Mouse (Mus musculus): ENCODE results near the gene Trio. TPM values are rescaled to one million over a fixed set of nuclear protein-coding genes. Genes with fewer than 3 reads are reported as not detected.

The Trio gene
- total and polyA plus RNA-seq, 2 experiments from 2014 or later = 21.9 to 214 TPM

DNA sequence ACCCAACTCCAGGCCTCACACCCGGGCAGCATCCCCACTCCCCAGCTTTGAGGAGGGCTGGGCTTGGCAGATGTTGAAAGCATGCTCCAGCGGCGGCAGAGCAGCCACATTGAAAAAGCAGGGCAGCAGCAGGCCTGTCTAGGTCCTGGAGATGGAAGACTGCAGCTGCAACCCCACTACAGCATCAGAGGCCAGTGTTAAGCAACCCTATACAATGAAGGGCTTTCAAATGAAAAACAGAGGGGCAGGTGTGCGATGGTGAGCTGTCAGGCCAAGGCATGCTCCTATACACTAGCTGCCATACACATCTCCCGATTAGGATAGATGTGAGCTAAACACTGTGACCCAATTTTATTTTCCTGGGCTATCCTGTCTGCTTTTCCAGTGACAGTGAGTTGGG is 265.8 kb downstream of the Trio start:
- WGBS = 49% methylated on average over 5 of the region's 5 CpGs
- TF ChIP-seq CTCF (IDR thresholded peaks at IDR 0.05; ENCODE audit: low read depth) = no peak
- ATAC-seq = peak; percentile 36

DNA sequence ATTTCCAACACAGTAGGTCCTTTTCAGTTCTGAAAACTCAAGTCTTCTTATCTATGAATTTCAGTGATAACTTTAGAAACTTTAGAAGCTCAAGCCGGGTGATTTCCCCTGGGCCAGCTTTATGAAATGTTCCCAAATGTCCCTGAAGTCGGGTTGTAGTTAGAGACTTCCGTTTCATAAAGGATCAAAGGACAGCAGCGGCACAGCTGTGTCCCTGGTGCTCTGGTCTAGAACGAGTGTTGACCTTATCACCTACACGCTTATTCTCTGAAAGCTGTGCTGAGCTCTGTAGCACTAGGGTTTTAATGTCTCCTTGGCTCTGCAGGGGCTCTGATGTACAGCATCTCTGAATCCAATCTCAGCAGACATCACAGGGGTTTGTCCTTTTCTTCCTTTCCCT is 267.0 kb downstream of the Trio start:
- H3K27me3 ChIP-seq (ENCODE audit: insufficient read depth, low read length) = no peaks in the 10 kb centered on the region
- peaks cover 3% of the 10 kb centered on the region; the same call in 1 of the 2 replicates for H3K4me1 ChIP-seq (ENCODE audit: insufficient read depth)
- no peaks in the 10 kb centered on the region for H3K9me3 ChIP-seq (ENCODE audit: low read length)
- H3K9ac ChIP-seq = no peak overlapping the region
- no peak overlapping the region for H3K4me3 ChIP-seq (ENCODE audit: low read depth, low read length)
- no peak overlapping the region for H3K27ac ChIP-seq (ENCODE audit: low read depth, low read length)
- no peak for ATAC-seq
- TF ChIP-seq CTCF (IDR thresholded peaks at IDR 0.05; ENCODE audit: low read depth) = no peak
- 78% methylated on average over 6 of the region's 6 CpGs for WGBS
- DNase-seq = no peak
- no peak overlapping the region for H3K4me2 ChIP-seq (ENCODE audit: low read depth)
- peaks cover 61% of the 10 kb centered on the region for H3K36me3 ChIP-seq (ENCODE audit: insufficient read depth)

More for the DNA sequence above, 265.8 kb downstream of the Trio start:
- Histone ChIP-seq H3K27me3 (ENCODE audit: insufficient read depth, low read length) (no peaks in the 10 kb centered on the region), H3K27ac (ENCODE audit: low read depth, low read length) (no peak overlapping the region), H3K9ac (no peak overlapping the region), H3K4me2 (ENCODE audit: low read depth) (no peak overlapping the region), H3K9me3 (ENCODE audit: low read length) (no peaks in the 10 kb centered on the region), H3K4me1 (ENCODE audit: insufficient read depth) (peaks cover 3% of the 10 kb centered on the region; the same call in 1 of the 2 replicates), H3K4me3 (ENCODE audit: low read depth, low read length) (no peak overlapping the region), H3K36me3 (ENCODE audit: insufficient read depth) (peaks cover 58% of the 10 kb centered on the region)
- no peak for DNase-seq

DNA sequence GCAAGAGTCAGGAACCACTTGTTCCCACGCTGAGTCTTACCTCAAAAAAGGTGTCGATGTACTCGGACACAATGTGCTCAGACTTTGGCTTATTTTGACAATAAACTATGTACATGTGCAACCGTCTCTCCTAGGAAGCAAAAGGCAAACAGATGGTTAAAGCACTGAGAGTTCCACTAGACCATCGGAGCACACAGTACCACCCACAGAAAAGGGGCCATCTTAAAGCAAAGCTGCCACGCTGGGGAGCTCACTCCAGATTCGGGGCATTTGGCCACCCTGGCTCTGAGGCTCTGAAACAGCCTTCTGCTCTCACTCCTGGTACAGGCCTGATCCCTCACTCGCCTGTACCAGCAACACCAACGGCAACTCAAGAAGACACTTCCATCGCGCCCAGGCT is 269.2 kb downstream of the Trio start:
- peaks cover 72% of the 10 kb centered on the region for H3K36me3 ChIP-seq (ENCODE audit: insufficient read depth)
- H3K27me3 ChIP-seq (ENCODE audit: insufficient read depth, low read length) = no peaks in the 10 kb centered on the region
- DNase-seq (no peak), ATAC-seq (no peak)
- H3K9ac ChIP-seq = no peak overlapping the region
- TF ChIP-seq CTCF (IDR thresholded peaks at IDR 0.05; ENCODE audit: low read depth) = no peak
- WGBS = 85% methylated on average over 11 of the region's 11 CpGs
- H3K4me2 ChIP-seq (ENCODE audit: low read depth) = no peak overlapping the region
- H3K4me1 ChIP-seq (ENCODE audit: insufficient read depth) = peaks cover 3% of the 10 kb centered on the region; the same call in 1 of the 2 replicates
- H3K27ac ChIP-seq (ENCODE audit: low read depth, low read length) = no peak overlapping the region
- no peaks in the 10 kb centered on the region for H3K9me3 ChIP-seq (ENCODE audit: low read length)
- no peak overlapping the region for H3K4me3 ChIP-seq (ENCODE audit: low read depth, low read length)

DNA sequence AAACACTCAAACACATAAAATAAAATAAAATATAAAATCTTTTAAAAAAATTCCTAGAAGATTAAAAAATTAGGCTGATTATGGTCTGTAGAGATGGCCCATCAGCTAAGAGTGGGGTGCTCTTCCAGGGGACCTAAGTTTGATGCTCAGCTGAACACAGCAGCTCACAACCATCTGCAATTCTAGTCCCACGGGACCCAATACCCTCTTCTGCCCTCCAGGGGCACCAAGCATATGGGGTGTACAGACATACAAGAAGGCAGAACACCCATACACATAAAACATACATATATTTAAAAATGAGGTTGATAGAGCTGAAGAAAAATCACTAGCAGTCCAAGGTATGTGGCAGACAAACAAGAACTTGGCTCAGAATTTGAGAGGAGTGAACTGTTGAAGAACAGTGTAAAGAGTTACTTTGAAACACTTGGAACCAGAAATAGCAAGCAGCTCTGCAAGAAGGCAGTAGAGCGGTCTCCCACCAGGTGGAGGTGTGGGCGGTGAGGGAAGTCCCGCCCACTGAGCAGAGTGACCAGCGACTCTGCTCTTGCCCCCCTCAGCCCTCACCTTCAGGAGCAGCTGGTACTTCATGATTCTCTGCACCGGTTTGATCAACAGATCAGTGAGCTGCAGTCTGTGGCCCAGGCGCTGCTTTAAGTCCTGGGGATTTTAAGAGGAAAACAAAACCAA is 270.9 kb downstream of the Trio start:
- TF ChIP-seq CTCF (IDR thresholded peaks at IDR 0.05; ENCODE audit: low read depth) = no peak
- Histone ChIP-seq H3K9me3 (ENCODE audit: low read length) (no peaks in the 10 kb centered on the region), H3K4me3 (ENCODE audit: low read depth, low read length) (no peak overlapping the region), H3K4me2 (ENCODE audit: low read depth) (no peak overlapping the region), H3K4me1 (ENCODE audit: insufficient read depth) (no peaks in the 10 kb centered on the region), H3K27ac (ENCODE audit: low read depth, low read length) (no peak overlapping the region), H3K36me3 (ENCODE audit: insufficient read depth) (peaks cover 77% of the 10 kb centered on the region), H3K9ac (no peak overlapping the region), H3K27me3 (ENCODE audit: insufficient read depth, low read length) (no peaks in the 10 kb centered on the region)
- WGBS = 84% methylated on average over 7 of the region's 7 CpGs
- DNase-seq = no peak
- no peak for ATAC-seq

DNA sequence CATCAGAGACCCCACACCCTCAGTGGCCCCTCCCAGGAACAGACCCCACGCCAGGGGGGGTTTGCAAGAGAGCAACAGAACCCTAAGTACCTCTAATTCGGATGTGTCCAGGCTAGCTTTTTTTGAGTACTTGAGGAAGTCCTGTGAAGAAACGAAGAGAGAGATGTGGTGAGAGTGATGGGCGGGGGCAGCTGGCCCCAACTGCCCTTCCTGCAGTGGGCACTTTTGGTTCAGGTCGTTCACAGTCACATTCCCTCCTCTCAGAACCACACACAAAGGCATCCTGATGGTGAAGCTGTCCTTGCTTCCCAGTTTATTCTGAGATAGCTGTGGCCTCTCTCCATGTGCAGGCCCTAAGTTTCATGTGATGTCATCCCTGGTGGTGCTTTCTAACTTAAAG is 271.7 kb downstream of the Trio start:
- Histone ChIP-seq H3K4me3 (ENCODE audit: low read depth, low read length) (no peak overlapping the region), H3K27ac (ENCODE audit: low read depth, low read length) (no peak overlapping the region), H3K9ac (no peak overlapping the region), H3K27me3 (ENCODE audit: insufficient read depth, low read length) (no peaks in the 10 kb centered on the region), H3K9me3 (ENCODE audit: low read length) (no peaks in the 10 kb centered on the region), H3K4me2 (ENCODE audit: low read depth) (no peak overlapping the region), H3K4me1 (ENCODE audit: insufficient read depth) (no peaks in the 10 kb centered on the region), H3K36me3 (ENCODE audit: insufficient read depth) (peaks cover 77% of the 10 kb centered on the region)
- 76% methylated on average over 5 of the region's 5 CpGs for WGBS
- ATAC-seq (no peak), DNase-seq (no peak)
- TF ChIP-seq CTCF (IDR thresholded peaks at IDR 0.05; ENCODE audit: low read depth) = no peak

DNA sequence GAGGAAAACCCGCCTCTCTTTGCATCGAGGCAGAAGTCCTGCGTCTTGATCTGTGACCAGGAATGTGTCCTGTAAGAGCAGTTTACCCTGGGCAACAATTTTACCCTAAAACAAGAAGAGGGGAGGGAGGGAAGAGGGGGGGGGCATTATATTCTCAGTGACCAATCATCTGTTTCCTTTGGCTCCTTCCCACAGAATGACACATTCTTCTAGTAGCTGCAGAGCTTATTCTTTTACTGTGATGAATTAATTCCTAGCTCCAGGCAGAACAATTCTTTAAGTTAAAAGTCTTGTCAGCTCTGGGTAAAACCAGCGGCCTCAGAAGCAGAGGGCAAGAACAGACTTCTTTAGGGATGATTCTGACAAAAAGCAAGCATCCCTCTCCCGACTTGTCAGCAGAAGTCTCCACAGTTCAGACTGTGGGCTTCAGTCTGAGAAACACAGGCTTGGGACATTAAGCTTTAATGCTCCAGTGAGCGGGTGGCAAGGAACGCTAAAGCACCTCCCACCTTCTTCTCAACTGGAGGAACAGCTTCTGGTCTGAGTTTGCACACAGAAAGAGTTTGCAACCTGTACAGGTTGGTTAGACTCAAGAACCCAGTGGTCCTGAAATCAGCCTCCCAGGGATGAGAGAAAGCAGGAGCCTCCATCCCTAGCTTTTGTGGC is 272.8 kb downstream of the Trio start:
- WGBS = 35% methylated on average over 7 of the region's 7 CpGs
- TF ChIP-seq CTCF (IDR thresholded peaks at IDR 0.05; ENCODE audit: low read depth) = no peak
- ATAC-seq (no peak), DNase-seq (no peak)
- Histone ChIP-seq H3K4me3 (ENCODE audit: low read depth, low read length) (no peak overlapping the region), H3K9me3 (ENCODE audit: low read length) (no peaks in the 10 kb centered on the region), H3K36me3 (ENCODE audit: insufficient read depth) (peaks cover 77% of the 10 kb centered on the region), H3K27ac (ENCODE audit: low read depth, low read length) (no peak overlapping the region), H3K4me1 (ENCODE audit: insufficient read depth) (no peaks in the 10 kb centered on the region), H3K27me3 (ENCODE audit: insufficient read depth, low read length) (no peaks in the 10 kb centered on the region), H3K9ac (no peak overlapping the region), H3K4me2 (ENCODE audit: low read depth) (no peak overlapping the region)
